Mouse (Mus musculus) ES-Bruce4 (cell line): ENCODE measurements around the gene Olfr1026.

Source experiments
- CTCF ChIP-seq: IDR thresholded peaks from one replicate; pipeline ENCODE4 v1.8.1; 2011; ENCODE audit warnings: low read depth, low read length
- POLR2A ChIP-seq: IDR thresholded peaks from one replicate; pipeline ENCODE4 v1.8.1; 2011; ENCODE audit warnings: low read length; ENCODE audit not compliant: insufficient read depth

GRCm38 (mm10) chr2:85914893-85915292, 6.5 kb upstream of the Olfr1026 start, which contains the start of gene Olfr1025-ps1:
- no peak for TF ChIP-seq CTCF
- no peak for TF ChIP-seq POLR2A
